Mouse (Mus musculus): ENCODE measurements around the gene Uqcc1.

DNA sequence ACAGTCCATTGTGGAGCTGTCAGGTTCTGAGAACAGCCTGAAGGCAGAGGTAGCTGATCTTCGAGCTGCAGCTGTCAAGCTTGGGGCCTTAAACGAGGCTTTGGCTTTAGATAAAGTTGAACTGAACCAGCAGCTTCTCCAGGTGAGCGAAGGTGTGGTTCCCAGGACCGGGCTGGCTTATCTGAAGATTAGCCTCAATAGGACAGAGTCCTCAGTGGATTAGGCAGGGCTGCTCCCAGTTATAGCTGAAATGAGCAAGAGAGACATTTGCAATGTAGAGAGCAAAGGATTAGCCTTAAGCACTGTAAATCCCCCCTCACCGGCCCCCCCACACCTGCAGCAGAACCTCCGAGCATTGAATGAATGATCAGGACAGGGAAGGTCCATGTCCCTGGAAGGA lies 43.2 kb upstream of the Uqcc1 start:
- TF ChIP-seq CTCF (IDR thresholded peaks at IDR 0.05; ENCODE audit: insufficient read depth, low read depth, low read length) (no peak), POLR2A (IDR thresholded peaks at IDR 0.05; ENCODE audit: insufficient read depth, low read depth, low read length) (no peak)
